Mouse (Mus musculus): ENCODE results near the gene Arhgap40. TPM values are rescaled to one million over a fixed set of nuclear protein-coding genes. Genes with fewer than 3 reads are reported as not detected.

The Arhgap40 gene
- polyA plus RNA-seq, 1 experiment from 2014 or later, result 0.24 TPM

DNA sequence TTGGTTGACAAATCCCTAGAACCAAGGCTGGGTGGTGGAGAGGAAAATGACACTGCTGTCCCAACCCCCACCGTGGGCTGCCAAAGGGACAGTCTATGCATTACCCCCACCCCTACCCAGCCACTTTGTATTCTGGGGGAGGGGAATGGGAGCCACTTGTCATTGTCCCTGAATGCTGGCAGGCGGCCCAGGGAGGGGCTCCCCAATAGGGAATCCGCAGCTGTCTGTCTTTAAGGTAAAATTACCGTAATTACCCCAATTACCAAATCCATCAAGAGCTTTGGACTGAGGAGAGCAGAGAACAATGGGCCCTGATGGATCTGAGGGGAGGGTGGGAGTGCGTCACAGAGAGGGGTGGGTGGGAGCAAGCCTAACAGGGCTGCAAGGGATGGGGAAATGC is 44.2 kb downstream of the Arhgap40 start:
- Histone ChIP-seq H3K4me1 (ENCODE audit: control insufficient read depth, insufficient read depth, low read length) (peaks cover 8% of the 10 kb centered on the region; the same call in 1 of the 2 replicates), H3K27ac (ENCODE audit: low read depth, low read length) (no peak overlapping the region), H3K9ac (ENCODE audit: low read depth, low read length) (no peak overlapping the region), H3K9me3 (ENCODE audit: control insufficient read depth, low read length) (no peaks in the 10 kb centered on the region), H3K27me3 (ENCODE audit: control insufficient read depth, insufficient read depth, low read length) (peaks cover 22% of the 10 kb centered on the region), H3K4me2 (replicated peaks; ENCODE audit: low read depth, low read length) (no peak overlapping the region), H3K4me3 (ENCODE audit: low read length) (no peak overlapping the region), H3K36me3 (ENCODE audit: control insufficient read depth, insufficient read depth, low read length) (no peaks in the 10 kb centered on the region)
- 2% methylated on average over 5 of the region's 5 CpGs for WGBS
- ATAC-seq (ENCODE audit: low FRiP score, low TSS enrichment), result no peak

DNA sequence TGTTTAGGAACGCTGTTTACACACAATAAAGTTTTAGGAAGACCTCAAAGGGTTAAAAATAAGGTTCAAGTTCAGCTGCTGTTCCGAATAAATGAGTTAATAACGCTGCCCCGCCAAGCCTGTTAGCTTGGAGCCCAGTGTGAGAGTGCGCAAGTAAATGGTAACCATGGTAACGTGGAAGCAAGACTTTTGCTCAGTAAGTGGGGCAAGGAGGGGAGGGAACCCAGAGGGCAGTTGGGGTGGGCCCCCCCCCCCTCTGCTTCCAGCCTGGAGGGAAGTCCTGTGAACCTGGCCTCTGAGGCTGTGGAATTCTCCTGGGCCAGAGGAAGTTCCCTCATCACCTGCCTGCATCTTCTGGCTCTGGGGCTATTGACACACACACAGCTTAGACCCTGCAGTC is 47.3 kb downstream of the Arhgap40 start:
- Histone ChIP-seq H3K36me3 (ENCODE audit: control insufficient read depth, insufficient read depth, low read length) (no peaks in the 10 kb centered on the region), H3K9me3 (ENCODE audit: control insufficient read depth, low read length) (no peaks in the 10 kb centered on the region), H3K4me2 (replicated peaks; ENCODE audit: low read depth, low read length) (no peak overlapping the region), H3K27ac (ENCODE audit: low read depth, low read length) (no peak overlapping the region), H3K4me3 (ENCODE audit: low read length) (no peak overlapping the region), H3K9ac (ENCODE audit: low read depth, low read length) (no peak overlapping the region), H3K27me3 (ENCODE audit: control insufficient read depth, insufficient read depth, low read length) (peaks cover 16% of the 10 kb centered on the region; the same call in 1 of the 2 replicates), H3K4me1 (ENCODE audit: control insufficient read depth, insufficient read depth, low read length) (peaks cover 8% of the 10 kb centered on the region; the same call in 1 of the 2 replicates)
- ATAC-seq (ENCODE audit: low FRiP score, low TSS enrichment), result no peak
- WGBS, result 49% methylated on average over 6 of the region's 6 CpGs

DNA sequence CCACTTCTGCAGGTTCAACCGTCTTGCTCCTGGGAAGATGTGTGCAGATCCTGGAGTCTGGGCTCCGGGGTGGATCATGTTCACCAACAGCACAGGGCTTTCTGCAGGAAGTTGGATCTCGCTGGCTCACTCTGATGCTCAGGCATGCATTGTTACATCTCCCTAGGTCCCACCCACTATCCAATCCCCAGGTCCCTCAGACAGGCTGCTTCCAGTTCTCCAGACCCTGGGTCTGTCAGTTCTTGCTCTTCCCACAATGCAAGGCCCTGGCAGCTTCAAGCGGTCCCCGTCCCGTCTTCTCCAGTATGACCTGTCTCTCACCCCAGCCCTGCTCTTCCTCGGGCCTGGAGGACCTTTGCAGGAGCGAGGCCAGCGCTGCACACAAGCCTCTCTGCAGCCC is 48.2 kb downstream of the Arhgap40 start:
- no peaks in the 10 kb centered on the region for H3K9me3 ChIP-seq (ENCODE audit: control insufficient read depth, low read length)
- no peak overlapping the region for H3K4me2 ChIP-seq (replicated peaks; ENCODE audit: low read depth, low read length)
- peaks cover 3% of the 10 kb centered on the region; the same call in 1 of the 2 replicates for H3K4me1 ChIP-seq (ENCODE audit: control insufficient read depth, insufficient read depth, low read length)
- WGBS, result 16% methylated on average over 9 of the region's 9 CpGs
- H3K4me3 ChIP-seq (ENCODE audit: low read length), result no peak overlapping the region
- no peaks in the 10 kb centered on the region for H3K36me3 ChIP-seq (ENCODE audit: control insufficient read depth, insufficient read depth, low read length)
- H3K27ac ChIP-seq (ENCODE audit: low read depth, low read length), result no peak overlapping the region
- H3K9ac ChIP-seq (ENCODE audit: low read depth, low read length), result no peak overlapping the region
- no peak for ATAC-seq (ENCODE audit: low FRiP score, low TSS enrichment)
- peaks cover 16% of the 10 kb centered on the region; the same call in 1 of the 2 replicates for H3K27me3 ChIP-seq (ENCODE audit: control insufficient read depth, insufficient read depth, low read length)

DNA sequence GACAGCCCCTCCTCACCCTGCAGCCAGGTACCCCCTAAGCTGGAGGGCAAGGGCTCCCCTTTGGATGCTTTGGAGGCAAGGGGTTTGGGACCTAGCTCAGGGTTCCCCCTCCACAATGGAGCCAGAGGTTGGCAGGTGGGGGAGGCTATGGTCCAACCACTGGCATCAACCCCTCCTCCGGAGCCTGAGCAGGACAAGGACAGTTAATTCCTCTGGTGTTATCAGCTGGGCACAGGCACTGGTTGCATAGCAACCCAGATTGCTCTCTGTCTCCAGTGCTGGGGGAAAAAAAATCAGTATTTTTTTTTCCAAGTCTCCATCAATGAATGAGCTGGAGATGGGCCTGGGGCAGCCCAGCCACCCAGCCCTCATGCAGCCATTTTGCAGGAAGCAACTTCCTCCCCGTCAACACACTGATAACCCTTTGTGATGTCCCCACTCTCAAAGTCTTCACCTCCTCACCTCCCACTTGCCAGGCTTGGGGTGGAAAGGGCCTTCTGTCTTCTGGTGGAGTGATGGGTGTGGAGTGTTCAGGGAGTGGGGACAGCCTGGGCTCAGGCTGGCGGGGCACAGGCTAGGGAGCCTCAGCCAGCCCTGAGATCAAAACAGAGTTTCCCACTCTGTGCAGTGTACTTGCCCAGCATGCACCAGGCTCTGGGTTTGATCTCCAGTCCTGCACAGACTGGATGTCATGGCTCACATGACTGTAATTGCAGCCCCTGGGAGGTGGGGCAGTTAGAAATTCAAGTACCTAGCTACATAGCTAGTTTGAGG is 49.0 kb downstream of the Arhgap40 start:
- Histone ChIP-seq H3K36me3 (ENCODE audit: control insufficient read depth, insufficient read depth, low read length) (no peaks in the 10 kb centered on the region), H3K9ac (ENCODE audit: low read depth, low read length) (no peak overlapping the region), H3K27ac (ENCODE audit: low read depth, low read length) (no peak overlapping the region), H3K27me3 (ENCODE audit: control insufficient read depth, insufficient read depth, low read length) (peaks cover 16% of the 10 kb centered on the region; the same call in 1 of the 2 replicates), H3K9me3 (ENCODE audit: control insufficient read depth, low read length) (no peaks in the 10 kb centered on the region), H3K4me2 (replicated peaks; ENCODE audit: low read depth, low read length) (no peak overlapping the region), H3K4me3 (ENCODE audit: low read length) (no peak overlapping the region), H3K4me1 (ENCODE audit: control insufficient read depth, insufficient read depth, low read length) (no peaks in the 10 kb centered on the region)
- WGBS, result 45% methylated on average over 3 of the region's 3 CpGs
- ATAC-seq (ENCODE audit: low FRiP score, low TSS enrichment), result peak; percentile 50

DNA sequence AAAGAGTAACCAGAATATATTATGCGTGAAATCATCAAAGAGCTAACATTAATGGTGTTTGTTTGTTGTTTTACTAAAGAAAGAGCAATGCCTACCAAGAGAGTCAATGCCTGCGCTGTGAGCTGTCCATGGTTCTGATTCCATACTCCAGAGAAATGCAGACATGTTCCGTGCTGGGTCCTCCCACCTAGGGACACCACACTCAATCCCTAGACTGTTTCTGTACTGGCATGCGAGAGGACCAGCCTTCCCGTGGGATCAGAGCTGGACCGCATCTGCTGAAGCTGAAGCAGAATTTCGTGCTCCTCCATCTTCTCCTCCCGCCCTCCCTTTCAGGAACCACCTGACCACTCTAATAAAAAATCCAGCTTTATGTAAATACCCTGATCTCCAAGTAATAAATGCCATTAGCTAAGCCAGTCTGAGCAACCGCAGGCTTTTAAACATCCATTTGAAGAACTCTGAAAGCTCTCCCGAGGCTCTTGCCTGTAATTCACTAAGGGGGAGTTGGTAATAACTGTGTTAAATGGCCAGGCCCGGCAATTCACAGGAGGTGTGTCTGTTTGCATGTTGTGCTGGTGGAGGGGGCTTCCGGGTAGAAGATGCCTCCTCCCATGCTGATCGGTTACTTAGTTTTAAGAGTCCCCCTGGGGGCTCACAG is 58.0 kb downstream of the Arhgap40 start:
- Histone ChIP-seq H3K36me3 (ENCODE audit: control insufficient read depth, insufficient read depth, low read length) (no peaks in the 10 kb centered on the region), H3K4me3 (ENCODE audit: low read length) (no peak overlapping the region), H3K4me2 (replicated peaks; ENCODE audit: low read depth, low read length) (no peak overlapping the region), H3K4me1 (ENCODE audit: control insufficient read depth, insufficient read depth, low read length) (no peaks in the 10 kb centered on the region), H3K9me3 (ENCODE audit: control insufficient read depth, low read length) (no peaks in the 10 kb centered on the region), H3K9ac (ENCODE audit: low read depth, low read length) (no peak overlapping the region), H3K27me3 (ENCODE audit: control insufficient read depth, insufficient read depth, low read length) (peaks cover 9% of the 10 kb centered on the region), H3K27ac (ENCODE audit: low read depth, low read length) (no peak overlapping the region)
- 22% methylated on average over 13 of the region's 13 CpGs for WGBS
- peak; percentile 81 for ATAC-seq (ENCODE audit: low FRiP score, low TSS enrichment)

DNA sequence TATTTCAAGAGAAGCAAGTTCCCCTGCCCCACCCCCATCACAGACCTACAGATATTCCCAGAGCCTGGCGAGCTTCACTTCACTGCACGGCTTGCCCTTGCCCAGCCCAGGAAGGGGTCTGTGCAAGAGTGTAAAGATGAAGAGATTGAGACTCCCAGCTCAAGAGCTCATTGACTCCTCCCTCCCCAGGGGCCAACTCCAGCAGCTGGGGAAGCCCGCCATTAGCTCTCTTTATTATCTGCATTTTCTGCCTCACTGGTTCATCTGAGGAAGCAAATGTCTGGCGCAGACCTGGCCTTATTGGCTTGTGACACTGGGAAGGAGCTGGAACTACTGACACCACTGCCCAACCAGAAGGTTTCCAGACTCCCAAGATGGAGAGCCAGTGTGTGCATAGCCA is 67.4 kb downstream of the Arhgap40 start:
- WGBS, result 40% methylated on average over 4 of the region's 4 CpGs

DNA sequence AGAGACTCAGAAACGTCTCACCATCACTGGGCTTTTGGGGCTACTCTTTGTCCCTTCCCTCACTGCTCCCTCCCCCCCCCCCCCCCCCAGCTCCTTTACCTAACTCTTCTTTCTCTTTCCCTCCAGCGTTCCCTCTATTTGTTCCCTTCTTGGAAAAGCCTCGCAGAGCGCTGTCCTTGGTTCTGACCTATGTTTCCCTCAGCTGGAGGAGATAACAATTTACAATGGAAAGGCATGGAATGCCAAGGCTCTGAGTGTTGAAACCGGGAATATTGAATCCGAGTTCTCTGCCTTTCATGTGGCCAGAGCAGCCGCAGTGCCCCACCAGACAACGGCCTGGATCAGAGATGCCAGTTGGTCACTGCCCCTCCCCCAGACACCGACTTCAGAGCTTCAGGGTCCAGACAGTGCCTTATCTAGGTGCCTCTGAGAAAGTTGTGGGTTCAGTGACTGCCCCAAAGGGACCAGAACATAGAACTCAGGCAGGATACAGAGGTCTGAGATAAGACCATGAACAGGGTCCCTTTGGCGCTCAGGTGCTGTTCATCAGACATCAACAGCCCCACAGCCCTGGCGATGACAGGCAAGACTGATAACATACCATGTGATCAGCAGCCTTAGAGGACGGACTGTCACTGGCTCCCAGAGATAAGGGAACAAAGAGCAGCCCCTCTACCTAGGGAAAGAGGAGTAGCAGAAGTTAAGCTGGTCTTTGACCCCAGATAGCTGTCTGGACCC is 72.2 kb downstream of the Arhgap40 start:
- WGBS, result 11% methylated on average over 12 of the region's 12 CpGs
- Histone ChIP-seq H3K27me3 (ENCODE audit: control insufficient read depth, insufficient read depth, low read length) (no peaks in the 10 kb centered on the region; the same call in 1 of the 2 replicates), H3K9me3 (ENCODE audit: control insufficient read depth, low read length) (no peaks in the 10 kb centered on the region), H3K27ac (ENCODE audit: low read depth, low read length) (no peak overlapping the region), H3K4me2 (replicated peaks; ENCODE audit: low read depth, low read length) (no peak overlapping the region), H3K9ac (ENCODE audit: low read depth, low read length) (no peak overlapping the region), H3K36me3 (ENCODE audit: control insufficient read depth, insufficient read depth, low read length) (no peaks in the 10 kb centered on the region), H3K4me1 (ENCODE audit: control insufficient read depth, insufficient read depth, low read length) (no peaks in the 10 kb centered on the region), H3K4me3 (ENCODE audit: low read length) (no peak overlapping the region)
- no peak for ATAC-seq (ENCODE audit: low FRiP score, low TSS enrichment)

More for the DNA sequence above, 67.4 kb downstream of the Arhgap40 start:
- Histone ChIP-seq H3K36me3 (ENCODE audit: control insufficient read depth, insufficient read depth, low read length) (no peaks in the 10 kb centered on the region), H3K9me3 (ENCODE audit: control insufficient read depth, low read length) (no peaks in the 10 kb centered on the region), H3K9ac (ENCODE audit: low read depth, low read length) (no peak overlapping the region), H3K27me3 (ENCODE audit: control insufficient read depth, insufficient read depth, low read length) (no peaks in the 10 kb centered on the region), H3K27ac (ENCODE audit: low read depth, low read length) (no peak overlapping the region), H3K4me1 (ENCODE audit: control insufficient read depth, insufficient read depth, low read length) (no peaks in the 10 kb centered on the region), H3K4me3 (ENCODE audit: low read length) (no peak overlapping the region), H3K4me2 (replicated peaks; ENCODE audit: low read depth, low read length) (no peak overlapping the region)
- ATAC-seq (ENCODE audit: low FRiP score, low TSS enrichment), result no peak

DNA sequence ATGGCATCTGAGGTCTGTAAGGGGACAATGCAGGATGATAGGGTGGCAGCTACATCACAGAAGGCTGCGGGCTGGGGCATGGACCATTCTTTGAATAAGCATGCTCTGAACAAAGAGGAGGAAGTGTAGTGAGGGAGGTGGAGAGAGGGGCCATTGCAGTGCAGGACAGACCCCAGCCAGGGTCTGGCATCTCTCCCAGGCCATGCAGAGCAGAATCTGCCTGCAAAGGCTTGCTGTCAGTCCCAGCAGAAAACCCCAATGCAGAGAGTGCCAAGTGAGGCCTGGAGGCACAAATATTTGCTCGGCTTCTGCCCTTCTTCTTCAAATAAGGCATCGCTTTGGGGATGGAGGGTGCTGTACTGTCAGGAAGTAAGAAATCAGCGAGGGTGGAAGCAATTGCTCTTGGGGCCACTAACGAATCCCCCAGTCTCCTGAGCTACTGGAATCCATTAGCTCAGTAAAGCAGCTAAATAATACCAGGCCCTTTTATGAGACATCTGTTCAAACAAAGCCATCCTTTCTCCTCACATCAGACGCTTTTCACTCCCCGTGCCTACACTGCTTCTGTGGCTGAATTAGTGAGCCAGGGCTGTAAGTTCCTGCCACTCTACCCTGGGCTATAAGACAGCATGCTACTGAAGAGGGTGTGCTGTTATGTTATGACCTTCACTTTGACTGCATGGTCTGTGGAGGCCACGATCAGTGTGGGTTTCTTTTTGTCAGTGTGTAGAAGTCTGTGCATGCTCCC is 76.1 kb downstream of the Arhgap40 start:
- no peak overlapping the region for H3K27ac ChIP-seq (ENCODE audit: low read depth, low read length)
- H3K4me1 ChIP-seq (ENCODE audit: control insufficient read depth, insufficient read depth, low read length), result no peaks in the 10 kb centered on the region
- no peaks in the 10 kb centered on the region for H3K36me3 ChIP-seq (ENCODE audit: control insufficient read depth, insufficient read depth, low read length)
- no peak overlapping the region for H3K9ac ChIP-seq (ENCODE audit: low read depth, low read length)
- H3K4me2 ChIP-seq (replicated peaks; ENCODE audit: low read depth, low read length), result no peak overlapping the region
- H3K9me3 ChIP-seq (ENCODE audit: control insufficient read depth, low read length), result no peaks in the 10 kb centered on the region
- no peak overlapping the region for H3K4me3 ChIP-seq (ENCODE audit: low read length)
- no peak for ATAC-seq (ENCODE audit: low FRiP score, low TSS enrichment)
- no peaks in the 10 kb centered on the region; the same call in 1 of the 2 replicates for H3K27me3 ChIP-seq (ENCODE audit: control insufficient read depth, insufficient read depth, low read length)
- 37% methylated on average over 8 of the region's 8 CpGs for WGBS
